Mouse (Mus musculus): ENCODE data around the gene Plvap. TPM values are rescaled to one million over a fixed set of nuclear protein-coding genes. Genes with fewer than 3 reads are reported as not detected.
"Not testable (repeated sequence)": the region's sequence is repeated elsewhere in the genome, so short reads cannot be mapped to it uniquely, and the experiment has no call there.

The Plvap gene
- polyA plus RNA-seq, 1 experiment from 2014 or later, result 184 TPM

GRCm38 (mm10) chr8:71525226-71526050, 13.9 kb upstream of the Plvap start, which contains the start of gene Ccdc194:
TSS of gene Ccdc194 (minus strand) at chr8:71525711.
- Histone ChIP-seq H3K4me2 (peak within 1 kb of the TSS; percentile 62), H3K9ac (peak within 1 kb of the TSS; percentile 61), H3K4me3 (peak within 1 kb of the TSS; percentile 29), H3K27me3 (replicated peaks) (peaks cover 18% of the 10 kb centered on the region), H3K27ac (ENCODE audit: poor library complexity, severe bottlenecking) (peak within 1 kb of the TSS; percentile 86), H3K4me1 (replicated peaks) (peaks cover 46% of the 10 kb centered on the region), H3K36me3 (no peaks in the 10 kb centered on the region), H3K9me3 (replicated peaks) (no peaks in the 10 kb centered on the region)
- WGBS, result 10% methylated on average over 46 of the region's 46 CpGs
- ATAC-seq (ENCODE audit: insufficient number of reproducible peaks, low FRiP score), result no peak

GRCm38 (mm10) chr8:71521634-71522033, 10.1 kb upstream of the Plvap start:
- H3K27ac ChIP-seq (ENCODE audit: poor library complexity, severe bottlenecking), result no peak overlapping the region
- peak overlapping the region; percentile 27; the same call in 1 of the 2 replicates for H3K4me2 ChIP-seq
- H3K9me3 ChIP-seq (replicated peaks), result no peaks in the 10 kb centered on the region
- peaks cover 24% of the 10 kb centered on the region for H3K4me1 ChIP-seq (replicated peaks)
- H3K36me3 ChIP-seq, result no peaks in the 10 kb centered on the region
- H3K9ac ChIP-seq, result no peak overlapping the region
- 0 out of 2 replicates have a peak overlapping the region, but pooled peaks have one; percentile 2 for H3K4me3 ChIP-seq
- 2% methylated on average over 17 of the region's 17 CpGs for WGBS
- ATAC-seq (ENCODE audit: insufficient number of reproducible peaks, low FRiP score), result peak; percentile 79
- H3K27me3 ChIP-seq (replicated peaks), result peaks cover 18% of the 10 kb centered on the region

- H3K36me3 ChIP-seq; H3K27me3 ChIP-seq (replicated peaks); ATAC-seq (ENCODE audit: insufficient number of reproducible peaks, low FRiP score); H3K27ac ChIP-seq (ENCODE audit: poor library complexity, severe bottlenecking); H3K9ac ChIP-seq; H3K4me2 ChIP-seq; H3K9me3 ChIP-seq (replicated peaks); H3K4me3 ChIP-seq; H3K4me1 ChIP-seq (replicated peaks): not testable (repeated sequence)
- WGBS, result 40% methylated on average over 10 of the region's 10 CpGs
Observed at GRCm38 (mm10) chr8:71519037-71519825, 7.7 kb upstream of the Plvap start.

GRCm38 (mm10) chr8:71516786-71517185, 5.2 kb upstream of the Plvap start:
- no peak overlapping the region for H3K9ac ChIP-seq
- WGBS, result 18% methylated on average over 6 of the region's 6 CpGs
- H3K27me3 ChIP-seq (replicated peaks), result peaks cover 6% of the 10 kb centered on the region
- no peaks in the 10 kb centered on the region for H3K36me3 ChIP-seq
- no peak for ATAC-seq (ENCODE audit: insufficient number of reproducible peaks, low FRiP score)
- H3K4me1 ChIP-seq (replicated peaks), result peaks cover 7% of the 10 kb centered on the region
- H3K27ac ChIP-seq (ENCODE audit: poor library complexity, severe bottlenecking), result no peak overlapping the region
- H3K4me2 ChIP-seq, result no peak overlapping the region
- H3K9me3 ChIP-seq (replicated peaks), result no peaks in the 10 kb centered on the region
- no peak overlapping the region for H3K4me3 ChIP-seq

- H3K36me3 ChIP-seq, result no peaks in the 10 kb centered on the region
- no peak overlapping the region for H3K9ac ChIP-seq
- peaks cover 24% of the 10 kb centered on the region for H3K27me3 ChIP-seq (replicated peaks)
- no peak for ATAC-seq (ENCODE audit: insufficient number of reproducible peaks, low FRiP score)
- H3K27ac ChIP-seq (ENCODE audit: poor library complexity, severe bottlenecking), result no peak overlapping the region
- no peak overlapping the region for H3K4me3 ChIP-seq
- H3K4me1 ChIP-seq (replicated peaks), result peaks cover 5% of the 10 kb centered on the region
- WGBS, result 64% methylated on average over 5 of the region's 5 CpGs
- H3K4me2 ChIP-seq, result no peak overlapping the region
- H3K9me3 ChIP-seq (replicated peaks), result no peaks in the 10 kb centered on the region
Observed at GRCm38 (mm10) chr8:71515043-71515442, 3.5 kb upstream of the Plvap start.

GRCm38 (mm10) chr8:71513018-71513754, 1.6 kb upstream of the Plvap start:
- WGBS, result 58% methylated on average over 15 of the region's 15 CpGs
- peak overlapping the region; percentile 45 for H3K27ac ChIP-seq (ENCODE audit: poor library complexity, severe bottlenecking)

GRCm38 (mm10) chr8:71509316-71509715, 2.2 kb downstream of the Plvap start:
- H3K27ac ChIP-seq (ENCODE audit: poor library complexity, severe bottlenecking), result no peak overlapping the region; the same call in 1 of the 2 replicates
- H3K27me3 ChIP-seq (replicated peaks), result peaks cover 70% of the 10 kb centered on the region
- 68% methylated on average over 2 of the region's 2 CpGs for WGBS
- H3K4me1 ChIP-seq (replicated peaks), result peaks cover 18% of the 10 kb centered on the region
- peak overlapping the region; percentile 62 for H3K4me2 ChIP-seq
- peak overlapping the region; percentile 60 for H3K9ac ChIP-seq
- no peak for ATAC-seq (ENCODE audit: insufficient number of reproducible peaks, low FRiP score)
- peak overlapping the region; percentile 47 for H3K4me3 ChIP-seq
- no peaks in the 10 kb centered on the region for H3K36me3 ChIP-seq
- H3K9me3 ChIP-seq (replicated peaks), result no peaks in the 10 kb centered on the region

More at GRCm38 (mm10) chr8:71513018-71513754, 1.6 kb upstream of the Plvap start:
- H3K27me3 ChIP-seq (replicated peaks), result peaks cover 40% of the 10 kb centered on the region
- ATAC-seq (ENCODE audit: insufficient number of reproducible peaks, low FRiP score), result peak; percentile 8; the same call in 1 of the 2 replicates
- H3K9me3 ChIP-seq (replicated peaks), result no peaks in the 10 kb centered on the region
- no peak overlapping the region for H3K4me3 ChIP-seq
- H3K36me3 ChIP-seq, result no peaks in the 10 kb centered on the region
- no peak overlapping the region; the same call in 1 of the 2 replicates for H3K9ac ChIP-seq
- H3K4me1 ChIP-seq (replicated peaks), result peaks cover 8% of the 10 kb centered on the region
- H3K4me2 ChIP-seq, result no peak overlapping the region

- Histone ChIP-seq H3K9ac (peak overlapping the region; percentile 65), H3K4me2 (peak overlapping the region; percentile 83), H3K4me3 (peak overlapping the region; percentile 49), H3K27me3 (replicated peaks) (peaks cover 69% of the 10 kb centered on the region), H3K36me3 (no peaks in the 10 kb centered on the region), H3K4me1 (replicated peaks) (peaks cover 18% of the 10 kb centered on the region), H3K9me3 (replicated peaks) (no peaks in the 10 kb centered on the region), H3K27ac (ENCODE audit: poor library complexity, severe bottlenecking) (no peak overlapping the region)
- WGBS, result under 1% methylated on average over 61 of the region's 61 CpGs
- peak; percentile 34 for ATAC-seq (ENCODE audit: insufficient number of reproducible peaks, low FRiP score)
Observed at GRCm38 (mm10) chr8:71507589-71508104, 3.9 kb downstream of the Plvap start.

GRCm38 (mm10) chr8:71505979-71506378, 5.6 kb downstream of the Plvap start:
- no peak overlapping the region for H3K4me2 ChIP-seq
- peaks cover 56% of the 10 kb centered on the region for H3K27me3 ChIP-seq (replicated peaks)
- no peak for ATAC-seq (ENCODE audit: insufficient number of reproducible peaks, low FRiP score)

GRCm38 (mm10) chr8:71505326-71505725, 6.2 kb downstream of the Plvap start:
- Histone ChIP-seq H3K9ac (no peak overlapping the region), H3K9me3 (replicated peaks) (no peaks in the 10 kb centered on the region), H3K4me3 (no peak overlapping the region), H3K36me3 (no peaks in the 10 kb centered on the region; the same call in 1 of the 2 replicates), H3K4me2 (no peak overlapping the region), H3K4me1 (replicated peaks) (peaks cover 13% of the 10 kb centered on the region; the same call in 1 of the 2 replicates), H3K27me3 (replicated peaks) (peaks cover 49% of the 10 kb centered on the region), H3K27ac (ENCODE audit: poor library complexity, severe bottlenecking) (no peak overlapping the region)
- WGBS, result 92% methylated on average over 4 of the region's 4 CpGs
- ATAC-seq (ENCODE audit: insufficient number of reproducible peaks, low FRiP score), result no peak

More at GRCm38 (mm10) chr8:71505979-71506378, 5.6 kb downstream of the Plvap start:
- 69% methylated on average over 4 of the region's 4 CpGs for WGBS
- Histone ChIP-seq H3K27ac (ENCODE audit: poor library complexity, severe bottlenecking) (no peak overlapping the region), H3K4me1 (replicated peaks) (peaks cover 13% of the 10 kb centered on the region; the same call in 1 of the 2 replicates), H3K4me3 (no peak overlapping the region), H3K9ac (no peak overlapping the region), H3K9me3 (replicated peaks) (no peaks in the 10 kb centered on the region), H3K36me3 (no peaks in the 10 kb centered on the region; the same call in 1 of the 2 replicates)
